Mouse (Mus musculus): ENCODE measurements around the gene Lrrc2.

Gene Lrrc2

GRCm38 (mm10) chr9:110947261-110947661 is 4.1 kb upstream of the Lrrc2 start:
- DNase-seq (ENCODE audit: extremely low spot score, low read depth, low spot score): no peak

- DNase-seq (ENCODE audit: extremely low spot score, low read depth, low spot score): no peak
Observed at GRCm38 (mm10) chr9:110947900-110948299, 3.4 kb upstream of the Lrrc2 start.

GRCm38 (mm10) chr9:110948813-110949310 is 2.5 kb upstream of the Lrrc2 start:
- no peak for DNase-seq (ENCODE audit: extremely low spot score, low read depth, low spot score)

- no peak for DNase-seq (ENCODE audit: extremely low spot score, low read depth, low spot score)
Observed at GRCm38 (mm10) chr9:110950109-110950508, 1.2 kb upstream of the Lrrc2 start.

GRCm38 (mm10) chr9:110951866-110952265 is 521 bp downstream of the Lrrc2 start:
- no peak for DNase-seq (ENCODE audit: extremely low spot score, low read depth, low spot score)

- DNase-seq (ENCODE audit: extremely low spot score, low read depth, low spot score): no peak
Observed at GRCm38 (mm10) chr9:110952398-110952797, 1.1 kb downstream of the Lrrc2 start.

- no peak for DNase-seq (ENCODE audit: extremely low spot score, low read depth, low spot score)
Observed at GRCm38 (mm10) chr9:110952931-110953549, 1.7 kb downstream of the Lrrc2 start.

GRCm38 (mm10) chr9:110953550-110954461 is 2.5 kb downstream of the Lrrc2 start:
- no peak for DNase-seq (ENCODE audit: extremely low spot score, low read depth, low spot score)

GRCm38 (mm10) chr9:110954681-110955445 is 3.5 kb downstream of the Lrrc2 start:
- DNase-seq (ENCODE audit: extremely low spot score, low read depth, low spot score): no peak

GRCm38 (mm10) chr9:110955962-110956361 is 4.6 kb downstream of the Lrrc2 start:
- no peak for DNase-seq (ENCODE audit: extremely low spot score, low read depth, low spot score)

- DNase-seq (ENCODE audit: extremely low spot score, low read depth, low spot score): no peak
Observed at GRCm38 (mm10) chr9:110959669-110960068, 8.3 kb downstream of the Lrrc2 start.

- no peak for DNase-seq (ENCODE audit: extremely low spot score, low read depth, low spot score)
Observed at GRCm38 (mm10) chr9:110960230-110961149, 9.1 kb downstream of the Lrrc2 start.

- no peak for DNase-seq (ENCODE audit: extremely low spot score, low read depth, low spot score)
Observed at GRCm38 (mm10) chr9:110961386-110961785, 10.0 kb downstream of the Lrrc2 start.

GRCm38 (mm10) chr9:110963566-110964115 is 12.3 kb downstream of the Lrrc2 start:
- no peak for DNase-seq (ENCODE audit: extremely low spot score, low read depth, low spot score)

GRCm38 (mm10) chr9:110965062-110965909 is 13.9 kb downstream of the Lrrc2 start:
- DNase-seq (ENCODE audit: extremely low spot score, low read depth, low spot score): no peak

- DNase-seq (ENCODE audit: extremely low spot score, low read depth, low spot score): no peak
Observed at GRCm38 (mm10) chr9:110965910-110966231, 14.5 kb downstream of the Lrrc2 start.

GRCm38 (mm10) chr9:110979411-110979810 is 28.1 kb downstream of the Lrrc2 start:
- DNase-seq (ENCODE audit: extremely low spot score, low read depth, low spot score): no peak

GRCm38 (mm10) chr9:110982351-110982750 is 31.0 kb downstream of the Lrrc2 start:
- DNase-seq (ENCODE audit: extremely low spot score, low read depth, low spot score): no peak

- no peak for DNase-seq (ENCODE audit: extremely low spot score, low read depth, low spot score)
Observed at GRCm38 (mm10) chr9:110984096-110984495, 32.8 kb downstream of the Lrrc2 start.
